Mouse (Mus musculus) yolk sac, embryonic 10.5 days (tissue): ENCODE measurements at regions not wholly inside any gene's neighbourhood (a gene's known extent, or its start where the extent isn't known, plus 50 kb on each side); places are given as distances from the start of the nearest gene placed in this dataset.
A peak's percentile ranks its signal among the peaks of the same experiment; 100 is the strongest.
"Not testable (repeated sequence)": the region's sequence is repeated elsewhere in the genome, so short reads cannot be mapped to it uniquely, and the experiment has no call there.

ENCODE experiments used
- DNase-seq: peaks from one replicate; pipeline ENCODE4 v3.0.0-alpha.2; 2017; ENCODE audit warnings: low spot score

GRCm38 (mm10) chr12:117379103-117379850 is 137.0 kb upstream of the Rapgef5 start:
- DNase-seq, result no peak

- DNase-seq, result no peak
Observed at GRCm38 (mm10) chr12:117380836-117381235, 135.4 kb upstream of the Rapgef5 start.

- not testable (repeated sequence) for DNase-seq
Observed at GRCm38 (mm10) chr12:117382727-117383126, 133.6 kb upstream of the Rapgef5 start.

- peak; percentile 54 for DNase-seq
Observed at GRCm38 (mm10) chr12:117385072-117385666, 131.1 kb upstream of the Rapgef5 start.

- DNase-seq, result no peak
Observed at GRCm38 (mm10) chr12:117385697-117386096, 130.6 kb upstream of the Rapgef5 start.

GRCm38 (mm10) chr12:117386957-117387356 is 129.3 kb upstream of the Rapgef5 start:
- no peak for DNase-seq

GRCm38 (mm10) chr12:117389516-117390347 is 126.5 kb upstream of the Rapgef5 start:
- DNase-seq, result no peak

GRCm38 (mm10) chr12:117397512-117397911 is 118.8 kb upstream of the Rapgef5 start:
- no peak for DNase-seq

GRCm38 (mm10) chr12:117403513-117404156 is 112.6 kb upstream of the Rapgef5 start:
- DNase-seq, result peak; percentile 25

GRCm38 (mm10) chr12:117404157-117404752 is 112.0 kb upstream of the Rapgef5 start:
- no peak for DNase-seq

GRCm38 (mm10) chr12:117406832-117407231 is 109.4 kb upstream of the Rapgef5 start:
- no peak for DNase-seq

- no peak for DNase-seq
Observed at GRCm38 (mm10) chr12:117410604-117411003, 105.7 kb upstream of the Rapgef5 start.

- DNase-seq, result no peak
Observed at GRCm38 (mm10) chr12:117412257-117412656, 104.0 kb upstream of the Rapgef5 start.

GRCm38 (mm10) chr12:117412779-117413505 is 103.3 kb upstream of the Rapgef5 start:
- DNase-seq, result no peak

GRCm38 (mm10) chr12:117414020-117414419 is 102.3 kb upstream of the Rapgef5 start:
- DNase-seq, result no peak

- no peak for DNase-seq
Observed at GRCm38 (mm10) chr12:117415146-117415545, 101.1 kb upstream of the Rapgef5 start.

- no peak for DNase-seq
Observed at GRCm38 (mm10) chr12:117417991-117418390, 98.3 kb upstream of the Rapgef5 start.

GRCm38 (mm10) chr12:117422315-117422978 is 93.8 kb upstream of the Rapgef5 start:
- no peak for DNase-seq

GRCm38 (mm10) chr12:117425363-117426031 is 90.8 kb upstream of the Rapgef5 start:
- DNase-seq, result no peak

GRCm38 (mm10) chr12:117427431-117427830 is 88.8 kb upstream of the Rapgef5 start:
- DNase-seq, result peak; percentile 37
